Mouse (Mus musculus): Measurements from ENCODE around the gene Kcnj6. TPM values are rescaled to one million over a fixed set of nuclear protein-coding genes. Genes with fewer than 3 reads are reported as not detected.
A peak's percentile ranks its signal among the peaks of the same experiment; 100 is the strongest.

Kcnj6 gene
- 0.08 and 0.10 TPM in 2 replicates for polyA plus RNA-seq (2015; fragmentation: Nextera tagmentation; extraction: Ambion mirVana)

GRCm38 (mm10) chr16:94997340-94997849 lies at the start of gene Kcnj6:
TSS of gene Kcnj6 (minus strand) at chr16:94997701.
- Histone ChIP-seq H3K4me2 (peak within 1 kb of the TSS; percentile 47; the same call in 1 of the 2 replicates), H3K4me1 (replicated peaks) (peaks cover 6% of the 10 kb centered on the region), H3K27ac (no peak within 1 kb of the TSS), H3K9ac (no peak within 1 kb of the TSS), H3K4me3 (peak within 1 kb of the TSS; percentile 24), H3K27me3 (peaks cover 48% of the 10 kb centered on the region), H3K9me3 (replicated peaks) (no peaks in the 10 kb centered on the region), H3K36me3 (no peaks in the 10 kb centered on the region)
- no peak for ATAC-seq (replicated peaks; ENCODE audit: insufficient number of reproducible peaks, insufficient read depth, low FRiP score, low read depth)
- under 1% methylated on average over 43 of the region's 43 CpGs for WGBS

- ATAC-seq (replicated peaks; ENCODE audit: insufficient number of reproducible peaks, insufficient read depth, low FRiP score, low read depth), result no peak
- H3K36me3 ChIP-seq, result no peaks in the 10 kb centered on the region
- no peak overlapping the region for H3K4me2 ChIP-seq
- H3K27ac ChIP-seq, result no peak overlapping the region
- 61% methylated on average over 3 of the region's 3 CpGs for WGBS
- H3K4me1 ChIP-seq (replicated peaks), result no peaks in the 10 kb centered on the region
- no peak overlapping the region for H3K4me3 ChIP-seq
- no peaks in the 10 kb centered on the region for H3K27me3 ChIP-seq
- no peak overlapping the region for H3K9ac ChIP-seq
- H3K9me3 ChIP-seq (replicated peaks), result no peaks in the 10 kb centered on the region
Observed at GRCm38 (mm10) chr16:95009937-95010336, 12.4 kb upstream of the Kcnj6 start.

GRCm38 (mm10) chr16:95004599-95004998 lies 7.1 kb upstream of the Kcnj6 start:
- no peaks in the 10 kb centered on the region for H3K36me3 ChIP-seq
- H3K4me1 ChIP-seq (replicated peaks), result no peaks in the 10 kb centered on the region
- H3K9me3 ChIP-seq (replicated peaks), result no peaks in the 10 kb centered on the region
- H3K9ac ChIP-seq, result no peak overlapping the region
- no peak overlapping the region for H3K4me3 ChIP-seq
- H3K27me3 ChIP-seq, result no peaks in the 10 kb centered on the region
- H3K27ac ChIP-seq, result no peak overlapping the region
- WGBS, result 29% methylated on average over 8 of the region's 8 CpGs
- ATAC-seq (replicated peaks; ENCODE audit: insufficient number of reproducible peaks, insufficient read depth, low FRiP score, low read depth), result no peak
- no peak overlapping the region for H3K4me2 ChIP-seq

GRCm38 (mm10) chr16:94999551-94999950 lies 2.0 kb upstream of the Kcnj6 start:
- Histone ChIP-seq H3K4me1 (replicated peaks) (peaks cover 6% of the 10 kb centered on the region), H3K9ac (no peak overlapping the region), H3K9me3 (replicated peaks) (no peaks in the 10 kb centered on the region), H3K36me3 (no peaks in the 10 kb centered on the region), H3K27ac (no peak overlapping the region), H3K27me3 (peaks cover 44% of the 10 kb centered on the region), H3K4me2 (no peak overlapping the region), H3K4me3 (no peak overlapping the region)
- ATAC-seq (replicated peaks; ENCODE audit: insufficient number of reproducible peaks, insufficient read depth, low FRiP score, low read depth), result no peak
- 62% methylated on average over 5 of the region's 5 CpGs for WGBS

- Histone ChIP-seq H3K27ac (no peak overlapping the region), H3K36me3 (no peaks in the 10 kb centered on the region), H3K9ac (no peak overlapping the region), H3K4me3 (no peak overlapping the region), H3K4me2 (no peak overlapping the region), H3K9me3 (replicated peaks) (no peaks in the 10 kb centered on the region), H3K4me1 (replicated peaks) (peaks cover 6% of the 10 kb centered on the region), H3K27me3 (peaks cover 45% of the 10 kb centered on the region)
- WGBS, result 59% methylated on average over 3 of the region's 3 CpGs
- ATAC-seq (replicated peaks; ENCODE audit: insufficient number of reproducible peaks, insufficient read depth, low FRiP score, low read depth), result no peak
Observed at GRCm38 (mm10) chr16:94999019-94999418, 1.5 kb upstream of the Kcnj6 start.

- peaks cover 48% of the 10 kb centered on the region for H3K27me3 ChIP-seq
- H3K9me3 ChIP-seq (replicated peaks), result no peaks in the 10 kb centered on the region
- 18% methylated on average over 16 of the region's 16 CpGs for WGBS
- no peak overlapping the region for H3K27ac ChIP-seq
- peaks cover 6% of the 10 kb centered on the region for H3K4me1 ChIP-seq (replicated peaks)
- no peak overlapping the region for H3K4me2 ChIP-seq
- peak overlapping the region; percentile 24; the same call in 1 of the 2 replicates for H3K4me3 ChIP-seq
- no peak for ATAC-seq (replicated peaks; ENCODE audit: insufficient number of reproducible peaks, insufficient read depth, low FRiP score, low read depth)
- H3K9ac ChIP-seq, result no peak overlapping the region
- no peaks in the 10 kb centered on the region for H3K36me3 ChIP-seq
Observed at GRCm38 (mm10) chr16:94996791-94997281, 665 bp downstream of the Kcnj6 start.

- peaks cover 48% of the 10 kb centered on the region for H3K27me3 ChIP-seq
- WGBS, result 16% methylated on average over 13 of the region's 13 CpGs
Observed at GRCm38 (mm10) chr16:94995542-94996131, 1.9 kb downstream of the Kcnj6 start.

GRCm38 (mm10) chr16:94994924-94995323 lies 2.6 kb downstream of the Kcnj6 start:
- peaks cover 48% of the 10 kb centered on the region for H3K27me3 ChIP-seq
- H3K9me3 ChIP-seq (replicated peaks), result no peaks in the 10 kb centered on the region
- peaks cover 6% of the 10 kb centered on the region for H3K4me1 ChIP-seq (replicated peaks)
- WGBS, result 41% methylated on average over 4 of the region's 4 CpGs
- H3K4me2 ChIP-seq, result no peak overlapping the region
- no peak for ATAC-seq (replicated peaks; ENCODE audit: insufficient number of reproducible peaks, insufficient read depth, low FRiP score, low read depth)
- no peaks in the 10 kb centered on the region for H3K36me3 ChIP-seq
- H3K9ac ChIP-seq, result no peak overlapping the region
- H3K27ac ChIP-seq, result no peak overlapping the region
- no peak overlapping the region for H3K4me3 ChIP-seq

More at GRCm38 (mm10) chr16:94995542-94996131, 1.9 kb downstream of the Kcnj6 start:
- Histone ChIP-seq H3K4me2 (no peak overlapping the region), H3K4me3 (no peak overlapping the region), H3K27ac (no peak overlapping the region), H3K9me3 (replicated peaks) (no peaks in the 10 kb centered on the region), H3K4me1 (replicated peaks) (peaks cover 6% of the 10 kb centered on the region), H3K9ac (no peak overlapping the region), H3K36me3 (no peaks in the 10 kb centered on the region)
- no peak for ATAC-seq (replicated peaks; ENCODE audit: insufficient number of reproducible peaks, insufficient read depth, low FRiP score, low read depth)

- H3K4me3 ChIP-seq, result no peak overlapping the region
- WGBS, result 64% methylated on average over 3 of the region's 3 CpGs
Observed at GRCm38 (mm10) chr16:94994148-94994547, 3.4 kb downstream of the Kcnj6 start.

GRCm38 (mm10) chr16:94990114-94990513 lies 7.4 kb downstream of the Kcnj6 start:
- no peak for ATAC-seq (replicated peaks; ENCODE audit: insufficient number of reproducible peaks, insufficient read depth, low FRiP score, low read depth)
- H3K4me2 ChIP-seq, result no peak overlapping the region
- WGBS, result 61% methylated on average over 2 of the region's 2 CpGs

More at GRCm38 (mm10) chr16:94994148-94994547, 3.4 kb downstream of the Kcnj6 start:
- Histone ChIP-seq H3K4me1 (replicated peaks) (peaks cover 6% of the 10 kb centered on the region), H3K27ac (no peak overlapping the region), H3K36me3 (no peaks in the 10 kb centered on the region), H3K9me3 (replicated peaks) (no peaks in the 10 kb centered on the region), H3K27me3 (peaks cover 47% of the 10 kb centered on the region), H3K9ac (no peak overlapping the region), H3K4me2 (no peak overlapping the region)
- no peak for ATAC-seq (replicated peaks; ENCODE audit: insufficient number of reproducible peaks, insufficient read depth, low FRiP score, low read depth)

GRCm38 (mm10) chr16:94986731-94987130 lies 10.8 kb downstream of the Kcnj6 start:
- Histone ChIP-seq H3K4me3 (no peak overlapping the region), H3K36me3 (no peaks in the 10 kb centered on the region), H3K27me3 (no peaks in the 10 kb centered on the region), H3K9ac (no peak overlapping the region), H3K9me3 (replicated peaks) (no peaks in the 10 kb centered on the region), H3K27ac (no peak overlapping the region), H3K4me1 (replicated peaks) (no peaks in the 10 kb centered on the region), H3K4me2 (no peak overlapping the region)
- no peak for ATAC-seq (replicated peaks; ENCODE audit: insufficient number of reproducible peaks, insufficient read depth, low FRiP score, low read depth)
- 70% methylated on average over 9 of the region's 9 CpGs for WGBS

More at GRCm38 (mm10) chr16:94990114-94990513, 7.4 kb downstream of the Kcnj6 start:
- Histone ChIP-seq H3K4me3 (no peak overlapping the region), H3K9ac (no peak overlapping the region), H3K27ac (no peak overlapping the region), H3K36me3 (no peaks in the 10 kb centered on the region), H3K4me1 (replicated peaks) (no peaks in the 10 kb centered on the region), H3K9me3 (replicated peaks) (no peaks in the 10 kb centered on the region), H3K27me3 (peaks cover 9% of the 10 kb centered on the region; the same call in 1 of the 2 replicates)

GRCm38 (mm10) chr16:94984263-94984662 lies 13.2 kb downstream of the Kcnj6 start:
- 87% methylated on average over 3 of the region's 3 CpGs for WGBS
- Histone ChIP-seq H3K27me3 (no peaks in the 10 kb centered on the region), H3K4me3 (no peak overlapping the region), H3K9ac (no peak overlapping the region), H3K4me2 (no peak overlapping the region), H3K27ac (no peak overlapping the region), H3K4me1 (replicated peaks) (no peaks in the 10 kb centered on the region), H3K36me3 (no peaks in the 10 kb centered on the region), H3K9me3 (replicated peaks) (no peaks in the 10 kb centered on the region)
- no peak for ATAC-seq (replicated peaks; ENCODE audit: insufficient number of reproducible peaks, insufficient read depth, low FRiP score, low read depth)

All from heart, embryonic 15.5 days (tissue).